Mouse (Mus musculus) lung, postnatal 10 days (tissue): ENCODE measurements around the gene Olfr6.
"Not testable (repeated sequence)": the region's sequence is repeated elsewhere in the genome, so short reads cannot be mapped to it uniquely, and the experiment has no call there.

ENCODE experiments used
- DNase-seq: peaks from one replicate; pipeline ENCODE4 v3.0.0; 2021

The Olfr6 gene

GRCm38 (mm10) chr7:106963837-106964236 is at the start of gene Olfr6:
Gene Olfr6, minus strand, starts transcription at chr7:106963937.
- no peak for DNase-seq

- no peak for DNase-seq
Observed at GRCm38 (mm10) chr7:107005972-107006371, 42.2 kb upstream of the Olfr6 start, which contains the start of gene Olfr2. Gene Olfr2, minus strand, starts transcription at chr7:107006072.

- no peak for DNase-seq
Observed at GRCm38 (mm10) chr7:107004169-107004568, 40.4 kb upstream of the Olfr6 start.

GRCm38 (mm10) chr7:107000798-107001197 is 37.1 kb upstream of the Olfr6 start:
- DNase-seq: peak; percentile 10

GRCm38 (mm10) chr7:106985236-106985635 is 21.5 kb upstream of the Olfr6 start:
- no peak for DNase-seq

GRCm38 (mm10) chr7:106975353-106975752 is 11.6 kb upstream of the Olfr6 start, which contains the start of gene Olfr711:
Gene Olfr711, minus strand, starts transcription at chr7:106975453.
- DNase-seq: no peak

- DNase-seq: not testable (repeated sequence)
Observed at GRCm38 (mm10) chr7:106967503-106967902, 3.8 kb upstream of the Olfr6 start.

GRCm38 (mm10) chr7:106948212-106948611 is 15.5 kb downstream of the Olfr6 start, which contains the start of gene Olfr710:
Gene Olfr710, minus strand, starts transcription at chr7:106948312.
- DNase-seq: no peak

GRCm38 (mm10) chr7:106932119-106932518 is 31.6 kb downstream of the Olfr6 start, which contains the start of gene Olfr709-ps1:
Gene Olfr709-ps1, minus strand, starts transcription at chr7:106932219.
- DNase-seq: no peak

GRCm38 (mm10) chr7:106920961-106921360 is 42.8 kb downstream of the Olfr6 start:
- not testable (repeated sequence) for DNase-seq

- no peak for DNase-seq
Observed at GRCm38 (mm10) chr7:106907676-106908075, 56.1 kb downstream of the Olfr6 start, which contains the start of gene Olfr1532-ps1. Gene Olfr1532-ps1, plus strand, starts transcription at chr7:106908001.
